Mouse (Mus musculus) liver, embryonic 12.5 days (tissue): ENCODE results near the gene Prim2. TPM values are rescaled to one million over a fixed set of nuclear protein-coding genes. Genes with fewer than 3 reads are reported as not detected.
A peak's percentile ranks its signal among the peaks of the same experiment; 100 is the strongest.

ENCODE experiments used
- ATAC-seq: fragments of 200-750 bp; cut with Nextera tagmentation; 2 replicates; pipeline ENCODE4 v1.8.0; 2017; ENCODE audit warnings: moderate number of reproducible peaks, mild to moderate bottlenecking, moderate library complexity
- H3K27ac ChIP-seq: fragments of 300-500 bp; sonication (generic); 2 replicates; pipeline ENCODE4 v1.5.1; 2016; ENCODE audit warnings: mild to moderate bottlenecking
- H3K27me3 ChIP-seq: fragments of 300-500 bp; sonication (generic); replicated peaks from 2 replicates; pipeline ENCODE4 v1.6.1; 2016; ENCODE audit warnings: mild to moderate bottlenecking, moderate library complexity
- H3K36me3 ChIP-seq: fragments of 300-500 bp; sonication (generic); 2 replicates; pipeline ENCODE4 v1.6.1; 2016; ENCODE audit warnings: mild to moderate bottlenecking, moderate library complexity
- H3K4me1 ChIP-seq: fragments of 300-500 bp; sonication (generic); 2 replicates; pipeline ENCODE4 v1.6.1; 2016
- H3K4me2 ChIP-seq: fragments of 300-500 bp; sonication (generic); 2 replicates; pipeline ENCODE4 v1.6.1; 2016; ENCODE audit warnings: mild to moderate bottlenecking, moderate library complexity
- H3K4me3 ChIP-seq: fragments of 300-500 bp; sonication (generic); 2 replicates; pipeline ENCODE4 v1.5.1; 2016; ENCODE audit warnings: mild to moderate bottlenecking, moderate library complexity
- H3K9ac ChIP-seq: fragments of 300-500 bp; sonication (generic); 2 replicates; pipeline ENCODE4 v1.6.1; 2016; ENCODE audit warnings: mild to moderate bottlenecking, moderate library complexity
- H3K9me3 ChIP-seq: fragments of 300-500 bp; sonication (generic); replicated peaks from 2 replicates; pipeline ENCODE4 v1.6.1; 2016; ENCODE audit warnings: mild to moderate bottlenecking, moderate library complexity
- WGBS: fragments of 180-500 bp; shearing (Covaris S2); methylation state at CpG from one replicate; pipeline ENCODE4 v1.1.7; 2016; ENCODE audit not compliant: insufficient replicate concordance; 5-methylcytosine and 5-hydroxymethylcytosine counted together
- polyA plus RNA-seq: library from polyadenylated mRNA; unstranded; fragments of >200 nt; fragmentation: Nextera tagmentation; extraction: Ambion mirVana; gene quantifications from 2 replicates; pipeline ENCODE4 v1.2.1, GENCODE M21; 2016

Gene Prim2
- polyA plus RNA-seq, 1 experiment from 2014 or later: 49.2 TPM

DNA sequence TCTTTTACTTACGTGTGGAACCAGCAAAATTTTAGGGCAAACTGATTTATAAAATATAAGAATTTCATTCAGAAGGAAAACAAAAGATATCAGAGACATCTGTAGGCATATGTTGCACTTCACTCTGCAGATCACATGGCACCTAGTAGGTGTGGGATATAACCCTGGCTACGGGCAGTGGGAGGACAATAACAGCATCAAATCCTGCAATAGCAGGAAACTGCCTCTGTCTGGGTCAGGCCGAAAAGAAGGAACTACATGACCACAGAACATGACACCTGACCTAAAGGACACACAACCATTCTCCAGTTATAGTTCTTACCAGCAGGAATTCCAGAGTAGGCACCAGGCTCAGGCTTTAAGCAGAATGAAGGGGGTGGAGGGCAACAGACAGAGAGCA, 137.7 kb downstream of the Prim2 start:
- Histone ChIP-seq H3K27me3 (no peaks in the 10 kb centered on the region), H3K4me1 (peaks cover 26% of the 10 kb centered on the region), H3K4me2 (no peak overlapping the region), H3K4me3 (no peak overlapping the region), H3K36me3 (peaks cover 6% of the 10 kb centered on the region), H3K9ac (0 out of 2 replicates have a peak overlapping the region, but pooled peaks have one; percentile 1), H3K9me3 (0 out of 2 replicates have a peak, but pooled peaks cover 3% of the 10 kb centered on the region), H3K27ac (peak overlapping the region; percentile 82)
- WGBS: 69% methylated on average over 3 of the region's 3 CpGs
- no peak for ATAC-seq

DNA sequence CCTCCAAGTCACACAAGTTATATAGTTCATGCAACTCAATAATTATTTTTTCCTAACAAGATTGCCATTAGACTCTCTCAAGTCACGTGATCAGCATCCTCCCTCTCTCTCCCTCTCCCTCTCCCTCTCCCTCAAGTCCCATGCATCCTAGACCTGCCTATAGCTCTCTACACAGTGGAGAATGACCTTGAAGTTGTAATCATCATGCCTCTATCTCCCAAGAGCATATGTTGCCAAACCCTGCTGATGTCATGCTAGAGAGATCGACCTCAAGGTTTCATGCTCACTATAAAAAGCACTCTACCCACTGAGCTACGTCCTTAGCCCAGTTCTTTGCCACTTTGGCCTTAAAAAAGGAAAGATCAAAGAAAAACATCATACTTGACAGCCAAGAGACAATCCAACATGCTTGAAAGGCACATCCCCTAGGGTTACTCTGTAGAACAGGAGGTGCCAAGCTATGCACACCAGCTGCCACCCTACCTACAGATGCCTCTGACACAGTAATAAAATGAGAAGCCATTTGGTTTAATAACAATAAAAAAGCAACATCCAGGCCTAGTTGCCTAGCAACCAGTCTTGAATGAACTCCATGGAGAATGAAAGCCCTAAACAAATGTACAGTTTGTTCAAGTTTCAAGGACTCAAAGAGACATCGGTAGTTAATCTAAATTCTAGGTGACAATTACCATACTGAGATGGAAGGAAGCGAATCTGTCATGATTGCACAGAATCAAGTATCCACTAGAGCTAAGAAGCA, 138.3 kb downstream of the Prim2 start:
- Histone ChIP-seq H3K9ac (no peak overlapping the region), H3K4me3 (no peak overlapping the region), H3K27me3 (no peaks in the 10 kb centered on the region), H3K27ac (peak overlapping the region; percentile 82), H3K36me3 (0 out of 2 replicates have a peak, but pooled peaks cover 2% of the 10 kb centered on the region), H3K4me1 (peaks cover 26% of the 10 kb centered on the region), H3K4me2 (peak overlapping the region; percentile 37), H3K9me3 (no peaks in the 10 kb centered on the region)
- ATAC-seq: peak; percentile 98
- WGBS: 71% methylated on average over 5 of the region's 5 CpGs

DNA sequence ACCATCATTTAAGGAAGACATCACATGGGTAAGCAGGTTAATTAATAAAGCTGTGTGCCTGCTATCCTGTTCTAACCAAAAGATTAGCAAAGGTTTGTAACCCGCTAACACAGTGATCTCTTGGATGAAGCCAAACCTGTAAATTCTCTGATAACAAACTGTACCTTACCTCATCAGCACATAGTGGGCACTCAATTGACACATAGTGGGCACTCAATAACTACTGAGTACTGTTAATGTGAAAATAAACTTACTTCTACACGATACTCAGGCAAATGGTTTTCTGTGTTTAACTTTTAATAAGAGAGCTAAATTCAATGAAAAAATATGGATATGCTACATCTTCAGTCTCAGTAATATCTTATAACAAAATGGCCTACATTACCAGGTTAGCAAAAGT, 139.1 kb downstream of the Prim2 start:
- no peaks in the 10 kb centered on the region for H3K27me3 ChIP-seq
- peaks cover 26% of the 10 kb centered on the region for H3K4me1 ChIP-seq
- no peak overlapping the region for H3K9ac ChIP-seq
- H3K4me2 ChIP-seq: no peak overlapping the region
- peaks cover 2% of the 10 kb centered on the region; the same call in 1 of the 2 replicates for H3K36me3 ChIP-seq
- no peaks in the 10 kb centered on the region for H3K9me3 ChIP-seq
- 0 out of 2 replicates have a peak overlapping the region, but pooled peaks have one; percentile 4 for H3K27ac ChIP-seq
- WGBS: 77% methylated on average over 2 of the region's 2 CpGs
- no peak overlapping the region for H3K4me3 ChIP-seq
- ATAC-seq: no peak

DNA sequence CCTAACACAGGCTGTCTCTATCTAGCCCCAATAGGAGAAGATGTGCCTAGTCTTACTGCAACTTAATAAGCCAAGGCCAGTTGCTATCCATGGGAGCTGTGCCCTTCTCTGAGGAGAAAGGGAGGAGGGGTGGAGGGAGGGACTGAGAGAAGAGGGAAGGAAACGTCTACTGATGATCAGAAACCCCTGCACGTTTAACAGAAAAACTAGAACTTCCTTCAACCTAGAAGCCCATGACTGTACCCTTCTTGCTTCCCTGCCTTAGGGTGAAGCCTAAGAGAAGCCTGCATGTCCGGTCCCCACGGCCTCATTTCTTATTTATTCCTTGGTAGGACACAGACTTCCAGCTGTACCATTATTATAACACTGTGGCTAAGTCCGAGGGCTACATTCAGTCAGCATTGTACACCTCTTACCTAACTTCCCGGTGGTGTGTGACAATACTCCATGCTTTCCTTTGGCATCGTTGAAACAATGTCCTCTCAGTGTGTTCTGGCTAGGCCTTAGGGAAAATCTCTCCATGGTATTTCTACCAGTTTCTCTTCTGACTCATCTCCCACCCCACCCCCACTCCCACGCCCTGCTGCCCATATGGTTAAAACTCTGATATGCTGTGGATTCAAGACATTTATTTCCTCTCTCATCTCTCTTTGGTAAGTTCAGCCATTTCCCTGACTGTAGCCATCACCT, 139.9 kb downstream of the Prim2 start:
- no peak for ATAC-seq
- Histone ChIP-seq H3K27me3 (no peaks in the 10 kb centered on the region), H3K36me3 (peaks cover 2% of the 10 kb centered on the region; the same call in 1 of the 2 replicates), H3K9ac (no peak overlapping the region), H3K4me2 (no peak overlapping the region), H3K27ac (peak overlapping the region; percentile 4; the same call in 1 of the 2 replicates), H3K4me3 (no peak overlapping the region), H3K4me1 (peaks cover 26% of the 10 kb centered on the region), H3K9me3 (no peaks in the 10 kb centered on the region)
- 51% methylated on average over 8 of the region's 8 CpGs for WGBS

DNA sequence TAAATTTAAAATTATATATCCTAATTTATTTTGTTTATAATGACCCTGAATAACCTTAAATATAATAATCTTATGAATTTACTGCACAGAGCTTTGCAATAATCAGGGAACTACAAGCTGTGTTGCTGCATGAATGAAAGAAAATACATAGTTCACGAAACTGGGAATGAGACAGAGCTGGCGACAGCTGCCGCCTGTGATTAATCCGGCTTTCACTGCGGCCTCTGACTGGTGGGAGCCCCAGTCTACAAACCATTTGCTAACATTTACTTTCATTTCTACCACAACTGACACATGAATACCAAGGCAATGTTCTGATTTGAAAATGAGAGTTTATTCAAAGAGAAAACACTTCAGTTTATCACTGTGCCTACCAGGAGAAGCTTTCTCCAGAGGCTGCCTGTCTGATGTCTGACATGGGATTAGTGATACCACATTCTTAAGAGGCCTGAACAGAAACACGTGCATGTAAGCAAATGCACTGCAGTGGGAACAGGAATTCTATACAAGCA, 142.2 kb downstream of the Prim2 start:
- Histone ChIP-seq H3K4me3 (no peak overlapping the region), H3K9ac (no peak overlapping the region), H3K36me3 (peaks cover 8% of the 10 kb centered on the region; the same call in 1 of the 2 replicates), H3K27ac (no peak overlapping the region), H3K4me2 (no peak overlapping the region), H3K9me3 (no peaks in the 10 kb centered on the region), H3K27me3 (no peaks in the 10 kb centered on the region), H3K4me1 (peaks cover 26% of the 10 kb centered on the region)
- WGBS: 83% methylated on average over 6 of the region's 6 CpGs
- ATAC-seq: no peak

DNA sequence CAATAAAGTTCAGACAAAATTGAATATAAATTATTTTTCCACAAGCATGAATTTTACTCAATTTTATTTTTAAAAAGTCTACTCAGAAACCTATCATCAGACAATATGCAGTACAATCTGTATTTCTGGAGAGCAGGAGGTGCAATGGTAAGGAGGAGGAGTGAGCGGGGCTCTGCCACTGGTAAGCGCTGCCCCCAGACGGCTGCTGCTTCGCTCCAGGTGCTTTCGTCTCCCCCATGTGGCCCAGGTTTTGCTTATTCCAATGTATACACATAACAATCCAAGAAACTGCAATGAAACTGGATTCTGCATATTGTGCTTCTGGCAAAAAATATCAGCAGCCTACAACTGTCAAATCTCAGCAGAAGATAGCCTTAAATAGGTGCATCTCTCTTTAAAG, 146.4 kb downstream of the Prim2 start:
- H3K36me3 ChIP-seq: peaks cover 6% of the 10 kb centered on the region; the same call in 1 of the 2 replicates
- H3K4me1 ChIP-seq: no peaks in the 10 kb centered on the region
- ATAC-seq: no peak
- no peak overlapping the region for H3K4me3 ChIP-seq
- WGBS: 92% methylated on average over 5 of the region's 5 CpGs
- H3K27me3 ChIP-seq: no peaks in the 10 kb centered on the region
- H3K4me2 ChIP-seq: no peak overlapping the region
- H3K27ac ChIP-seq: no peak overlapping the region
- no peaks in the 10 kb centered on the region for H3K9me3 ChIP-seq
- no peak overlapping the region for H3K9ac ChIP-seq

DNA sequence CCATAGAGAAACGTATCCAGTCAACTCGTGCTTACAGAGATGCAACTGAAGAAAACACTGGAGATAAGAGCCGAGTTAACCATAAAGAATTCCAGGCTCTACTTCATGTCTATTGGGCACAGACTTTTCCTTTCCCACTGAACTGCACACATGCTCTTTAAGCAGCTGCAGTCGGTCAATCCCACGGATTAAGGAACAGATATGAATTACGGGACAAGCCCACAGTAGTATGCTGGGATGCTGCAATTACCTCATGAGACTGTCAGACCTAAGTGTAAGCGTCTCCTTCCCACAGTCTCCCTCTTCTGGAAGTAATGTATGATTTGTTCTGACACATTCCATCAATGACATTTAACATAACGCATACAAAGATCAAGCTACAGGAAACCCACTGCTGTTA, 154.5 kb downstream of the Prim2 start:
- Histone ChIP-seq H3K4me1 (no peaks in the 10 kb centered on the region), H3K4me3 (no peak overlapping the region), H3K27me3 (no peaks in the 10 kb centered on the region), H3K36me3 (peaks cover 32% of the 10 kb centered on the region), H3K4me2 (no peak overlapping the region), H3K9ac (no peak overlapping the region), H3K9me3 (no peaks in the 10 kb centered on the region), H3K27ac (no peak overlapping the region)
- no peak for ATAC-seq
- 78% methylated on average over 8 of the region's 8 CpGs for WGBS

DNA sequence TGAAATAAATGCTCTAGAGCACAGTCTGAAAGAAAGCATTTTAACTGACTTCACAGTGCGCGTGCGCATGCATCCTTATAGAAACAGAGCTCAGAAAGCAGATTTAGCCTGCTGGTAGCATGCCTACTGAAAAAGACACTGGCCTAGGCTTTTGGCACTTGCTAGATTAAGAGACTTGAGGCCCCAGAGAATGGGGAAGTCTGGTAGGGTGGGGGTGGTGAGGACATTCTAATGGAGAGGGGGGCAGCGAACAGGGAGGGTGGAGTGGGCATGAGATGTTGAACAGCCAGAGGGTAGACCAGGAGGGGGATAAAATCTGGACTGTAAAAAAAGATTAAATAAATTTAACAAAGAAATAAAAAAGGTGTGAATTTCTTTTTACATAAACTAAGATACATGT, 158.3 kb downstream of the Prim2 start:
- Histone ChIP-seq H3K4me2 (no peak overlapping the region), H3K36me3 (peaks cover 42% of the 10 kb centered on the region), H3K4me1 (no peaks in the 10 kb centered on the region), H3K4me3 (no peak overlapping the region), H3K9me3 (no peaks in the 10 kb centered on the region), H3K27me3 (no peaks in the 10 kb centered on the region), H3K27ac (no peak overlapping the region), H3K9ac (no peak overlapping the region)
- ATAC-seq: no peak
- WGBS: 88% methylated on average over 4 of the region's 4 CpGs

DNA sequence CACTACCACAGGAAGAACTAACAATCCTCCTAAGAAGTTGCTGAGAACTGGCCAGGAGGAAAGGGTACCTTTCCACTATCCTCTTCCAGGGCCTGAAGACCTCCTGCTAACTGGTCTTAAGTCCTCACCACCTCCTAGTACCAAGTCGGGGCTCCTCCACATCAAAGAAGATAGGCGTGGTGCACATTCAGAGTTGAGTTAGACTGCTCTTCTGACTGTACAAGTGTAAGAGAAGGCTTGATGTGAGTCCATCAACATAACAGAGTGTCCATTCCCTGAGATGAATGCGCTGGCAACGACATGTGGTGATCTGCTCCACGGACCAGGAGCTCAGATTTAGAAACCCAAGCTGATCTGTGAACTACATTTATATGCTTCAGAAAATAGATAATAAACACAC, 165.2 kb downstream of the Prim2 start:
- H3K27me3 ChIP-seq: no peaks in the 10 kb centered on the region
- H3K27ac ChIP-seq: no peak overlapping the region
- H3K4me3 ChIP-seq: no peak overlapping the region
- no peaks in the 10 kb centered on the region for H3K9me3 ChIP-seq
- peaks cover 12% of the 10 kb centered on the region for H3K4me1 ChIP-seq
- H3K36me3 ChIP-seq: peaks cover 20% of the 10 kb centered on the region
- no peak overlapping the region for H3K9ac ChIP-seq
- H3K4me2 ChIP-seq: no peak overlapping the region
- no peak for ATAC-seq
- WGBS: 81% methylated on average over 5 of the region's 5 CpGs

DNA sequence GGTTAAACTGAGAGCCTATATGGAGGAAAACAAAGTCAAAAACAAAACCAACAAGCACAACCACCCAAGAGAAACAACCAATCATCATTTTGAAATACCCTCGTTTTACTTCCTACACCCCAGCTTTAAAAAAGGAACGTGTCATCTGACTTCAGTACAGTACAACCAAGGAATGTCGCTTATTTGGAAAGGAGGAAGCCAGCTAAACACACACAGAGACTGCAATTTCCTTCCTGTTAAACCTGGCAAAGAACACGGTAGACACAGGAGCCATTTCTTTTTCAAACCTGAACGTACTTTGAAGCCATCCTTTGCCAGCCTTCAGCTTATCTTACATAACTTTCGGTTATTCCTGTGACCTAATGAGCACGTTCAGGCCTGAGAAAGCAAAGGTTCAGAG, 166.7 kb downstream of the Prim2 start:
- Histone ChIP-seq H3K4me1 (peaks cover 12% of the 10 kb centered on the region), H3K4me2 (no peak overlapping the region), H3K27me3 (no peaks in the 10 kb centered on the region), H3K36me3 (peaks cover 22% of the 10 kb centered on the region), H3K4me3 (no peak overlapping the region), H3K27ac (no peak overlapping the region), H3K9me3 (no peaks in the 10 kb centered on the region), H3K9ac (no peak overlapping the region)
- WGBS: 40% methylated on average over 7 of the region's 7 CpGs
- no peak for ATAC-seq

DNA sequence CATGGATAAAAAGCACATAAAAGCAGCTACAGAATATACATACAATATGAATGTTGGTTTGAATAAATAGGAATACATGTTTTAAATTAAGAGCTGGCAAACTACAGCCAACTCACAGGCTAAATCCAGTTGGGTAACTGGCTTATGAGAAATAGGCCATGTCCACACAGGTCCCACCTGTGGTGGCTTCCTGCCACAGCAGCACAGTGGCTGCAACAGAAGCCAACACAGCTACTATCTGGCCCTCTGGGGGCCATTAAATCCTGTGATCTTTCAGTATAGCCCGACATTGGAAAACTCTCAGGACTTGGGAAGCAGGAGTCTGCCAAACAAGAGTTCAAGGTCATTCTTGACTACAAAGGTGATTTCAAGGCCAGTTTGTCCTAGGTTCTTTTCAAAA, 167.3 kb downstream of the Prim2 start:
- Histone ChIP-seq H3K27ac (no peak overlapping the region), H3K9me3 (no peaks in the 10 kb centered on the region), H3K4me1 (peaks cover 12% of the 10 kb centered on the region), H3K4me2 (no peak overlapping the region), H3K9ac (no peak overlapping the region), H3K36me3 (peaks cover 27% of the 10 kb centered on the region), H3K4me3 (no peak overlapping the region), H3K27me3 (no peaks in the 10 kb centered on the region)
- 70% methylated on average over 1 of the region's 1 CpGs for WGBS
- no peak for ATAC-seq

DNA sequence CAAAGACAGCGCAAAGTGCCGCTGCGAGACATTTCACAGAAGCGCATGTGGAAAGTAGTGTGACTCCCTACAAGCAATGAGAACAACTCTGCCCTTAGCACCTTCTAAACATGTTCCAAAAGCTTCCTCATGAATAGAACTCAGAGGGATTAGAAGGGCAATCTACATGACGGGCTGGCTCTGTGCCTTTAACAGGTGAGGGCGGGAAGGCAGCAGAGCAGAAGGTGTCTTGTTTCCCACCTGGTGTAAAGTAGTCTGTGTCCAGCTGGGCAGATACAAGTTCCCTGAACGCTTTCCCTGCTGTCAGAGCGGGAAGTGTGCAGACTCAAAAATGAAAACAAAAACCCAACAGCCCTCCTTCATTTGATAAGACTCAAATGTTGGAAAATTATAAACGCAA, 169.5 kb downstream of the Prim2 start:
- H3K4me2 ChIP-seq: no peak overlapping the region
- H3K27ac ChIP-seq: no peak overlapping the region
- H3K27me3 ChIP-seq: no peaks in the 10 kb centered on the region
- no peak overlapping the region for H3K9ac ChIP-seq
- ATAC-seq: no peak
- peaks cover 31% of the 10 kb centered on the region for H3K36me3 ChIP-seq
- H3K9me3 ChIP-seq: no peaks in the 10 kb centered on the region
- no peak overlapping the region for H3K4me3 ChIP-seq
- WGBS: 81% methylated on average over 9 of the region's 9 CpGs
- peaks cover 12% of the 10 kb centered on the region for H3K4me1 ChIP-seq
